Mouse (Mus musculus): Measurements from ENCODE around the gene Mdm2. TPM values are rescaled to one million over a fixed set of nuclear protein-coding genes. Genes with fewer than 3 reads are reported as not detected.
"Not testable (repeated sequence)": the region's sequence is repeated elsewhere in the genome, so short reads cannot be mapped to it uniquely, and the experiment has no call there.

Mdm2 gene
- total RNA-seq, 2 experiments from 2014 or later, result 54.9 to 56.8 TPM

DNA sequence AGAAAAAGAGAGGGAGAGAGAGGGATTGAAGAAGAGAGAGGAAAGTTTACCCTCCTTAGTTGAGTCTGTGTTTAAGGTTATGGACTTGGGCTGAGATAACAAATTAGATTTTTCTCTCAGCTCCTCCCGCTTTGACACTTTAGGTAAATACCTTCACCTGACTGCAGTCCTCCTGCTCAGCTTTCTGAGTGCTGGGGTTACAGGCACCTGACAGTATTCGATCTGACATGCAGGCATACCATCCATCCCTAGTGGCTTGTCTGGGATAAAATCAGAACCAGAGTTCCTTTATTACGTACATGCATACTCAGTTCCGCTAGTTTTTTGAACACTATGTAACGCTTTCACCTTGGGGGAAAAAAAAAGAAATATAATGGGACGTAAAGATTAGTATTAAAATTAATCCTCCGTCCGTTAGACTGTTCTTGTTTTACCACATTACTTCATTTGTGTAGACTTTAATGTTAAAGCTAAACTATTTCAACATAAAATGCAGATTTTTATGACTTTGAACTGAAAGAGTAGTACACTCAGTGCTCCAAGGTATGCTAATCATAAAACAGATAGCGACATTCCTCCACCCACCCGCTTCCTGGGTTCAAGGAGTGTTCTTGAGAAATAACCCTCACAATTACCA, 38.6 kb upstream of the Mdm2 start:
- no peak for DNase-seq

DNA sequence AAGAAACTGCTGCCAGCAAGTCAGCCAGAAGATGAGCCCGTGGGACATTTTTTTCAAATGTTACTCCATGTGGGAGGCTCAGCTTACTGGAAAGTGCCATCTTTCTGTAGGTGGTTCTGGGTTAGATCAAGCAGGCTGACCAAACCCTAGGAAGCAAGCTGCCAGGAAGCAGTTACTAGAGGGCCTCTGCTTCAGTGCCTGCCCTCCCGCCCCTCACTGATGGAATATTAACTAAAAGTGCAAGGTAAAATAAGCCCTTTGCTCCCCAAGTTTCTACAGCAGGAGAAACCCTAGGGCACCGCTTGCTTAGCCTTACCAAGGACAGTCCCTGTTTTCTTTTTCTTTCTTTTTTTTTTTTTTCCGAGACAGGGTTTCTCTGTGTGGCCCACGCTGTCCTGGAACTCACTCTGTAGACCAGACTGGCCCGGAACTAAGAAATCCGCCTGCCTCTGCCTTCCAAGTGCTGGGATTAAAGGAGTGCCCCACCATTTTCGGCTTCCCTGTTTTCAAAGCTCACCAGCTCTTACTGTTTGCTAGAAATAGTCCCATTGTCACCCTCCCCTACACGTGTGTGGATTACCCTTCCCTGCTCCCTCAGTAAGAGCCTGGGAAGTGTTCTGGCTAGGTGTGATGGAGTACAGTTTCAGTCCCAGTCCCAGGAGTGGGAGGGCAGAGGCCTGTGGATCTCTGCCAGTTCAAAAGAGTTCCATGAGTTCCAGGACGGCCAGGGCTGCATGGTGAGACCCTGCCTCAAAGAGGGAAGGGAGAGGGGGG, 37.9 kb upstream of the Mdm2 start:
- DNase-seq, result no peak

DNA sequence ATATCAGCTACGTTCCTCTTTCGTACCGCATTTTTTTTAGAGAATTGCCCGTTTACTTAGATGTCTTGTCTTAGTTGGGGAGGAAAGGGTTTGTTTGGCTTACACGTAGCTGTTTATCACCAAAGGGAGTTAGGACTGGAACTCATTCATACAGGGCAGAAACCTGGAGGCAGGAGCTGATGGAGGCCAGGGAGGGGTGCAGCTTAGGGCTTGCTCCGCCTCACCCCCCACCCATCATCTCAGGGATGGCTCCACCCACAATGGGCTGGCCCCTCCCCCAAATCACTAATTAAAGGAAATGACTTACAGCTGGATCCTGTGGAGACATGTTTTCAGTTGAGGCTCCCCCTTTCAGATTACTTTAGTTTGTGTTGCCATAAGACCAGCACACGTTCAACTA, 37.2 kb upstream of the Mdm2 start:
- no peak for DNase-seq

DNA sequence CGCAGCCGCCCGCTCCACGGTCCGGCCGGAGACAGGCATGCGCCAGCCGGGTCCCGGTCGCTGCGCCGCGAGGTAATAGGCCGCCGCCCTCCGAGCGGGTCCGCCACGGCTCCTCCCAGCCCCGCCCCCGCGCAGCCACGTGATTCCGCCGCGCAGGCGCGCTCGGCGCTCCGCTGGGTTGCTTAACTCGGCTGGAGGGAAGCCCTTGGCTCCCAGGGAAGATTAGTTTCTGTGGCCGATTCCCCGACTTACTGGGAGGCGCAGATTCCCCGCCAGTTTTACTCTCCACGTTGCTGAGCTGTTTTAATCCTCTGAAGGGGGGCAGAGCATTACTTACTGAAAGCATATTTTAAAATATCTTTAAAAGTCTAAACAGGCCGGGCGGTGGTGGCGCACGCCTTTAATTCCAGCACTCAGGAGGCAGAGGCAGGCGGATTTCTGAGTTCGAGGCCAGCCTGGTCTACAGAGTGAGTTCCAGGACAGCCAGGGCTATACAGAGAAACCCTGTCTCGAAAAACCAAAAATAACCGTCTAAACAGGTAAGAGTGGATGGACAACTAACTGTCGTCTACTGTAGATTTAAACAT, 35.8 kb upstream of the Mdm2 start, which contains the start of gene Slc35e3:
Gene Slc35e3 (minus strand): TSS at position 69 of the 587 bp plus-strand sequence.
- peak; percentile 99 for DNase-seq

DNA sequence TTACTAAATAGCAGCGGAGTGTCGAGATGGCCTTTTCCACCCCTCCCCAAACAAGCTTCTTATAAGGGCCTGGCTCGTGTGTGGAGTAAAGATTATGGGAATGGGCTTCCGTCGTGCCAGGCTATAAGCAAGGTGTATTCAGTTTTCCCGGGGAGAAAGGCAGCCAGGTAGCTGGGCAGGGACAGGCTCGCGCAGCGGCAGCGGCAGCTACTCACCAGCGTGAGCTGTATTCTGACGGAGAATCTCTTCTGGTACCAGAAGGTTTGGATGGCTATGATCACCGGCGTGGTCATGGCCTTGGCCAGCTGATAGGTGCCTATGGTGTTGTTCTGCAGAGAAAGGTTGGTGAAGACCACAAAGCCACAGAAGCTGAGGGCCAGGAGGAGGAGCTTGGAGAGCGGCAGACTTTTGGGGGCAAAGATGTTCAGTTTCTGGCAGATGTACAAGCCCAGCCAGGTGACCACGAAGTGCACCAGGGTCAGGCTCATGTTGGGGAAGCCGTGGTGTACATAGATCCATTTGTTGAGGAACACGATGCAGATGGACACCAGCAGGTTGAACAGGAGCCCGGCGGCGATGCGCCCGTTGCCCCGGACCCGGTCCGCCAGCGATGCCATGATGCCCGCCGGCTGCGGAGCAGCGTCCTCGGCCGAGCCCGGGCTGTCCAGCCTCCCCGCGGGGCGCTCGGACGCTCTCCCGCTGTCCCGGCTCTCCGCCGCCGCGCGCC, 35.2 kb upstream of the Mdm2 start:
- DNase-seq, result peak in 1 of 2 experiments; percentile 35

DNA sequence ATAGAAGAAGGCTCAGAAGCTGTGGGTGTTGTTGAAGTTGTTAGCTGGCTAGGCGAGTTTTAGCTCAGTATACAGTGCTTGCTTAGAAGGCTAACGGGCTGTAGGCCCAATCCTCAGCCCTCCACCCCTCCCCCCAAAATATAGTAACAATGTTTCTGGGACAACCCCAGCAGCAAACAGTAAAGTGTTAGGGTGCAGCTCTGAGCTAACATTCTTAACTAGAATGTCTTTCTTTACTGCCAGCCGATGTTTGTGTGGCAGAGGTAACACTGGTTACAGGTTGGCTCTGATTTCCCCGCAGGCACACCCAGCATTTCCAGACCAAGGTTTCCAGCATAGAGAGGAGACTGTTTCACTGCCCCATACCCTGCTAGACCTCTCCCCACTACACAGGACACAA, 33.4 kb upstream of the Mdm2 start:
- DNase-seq, result no peak

DNA sequence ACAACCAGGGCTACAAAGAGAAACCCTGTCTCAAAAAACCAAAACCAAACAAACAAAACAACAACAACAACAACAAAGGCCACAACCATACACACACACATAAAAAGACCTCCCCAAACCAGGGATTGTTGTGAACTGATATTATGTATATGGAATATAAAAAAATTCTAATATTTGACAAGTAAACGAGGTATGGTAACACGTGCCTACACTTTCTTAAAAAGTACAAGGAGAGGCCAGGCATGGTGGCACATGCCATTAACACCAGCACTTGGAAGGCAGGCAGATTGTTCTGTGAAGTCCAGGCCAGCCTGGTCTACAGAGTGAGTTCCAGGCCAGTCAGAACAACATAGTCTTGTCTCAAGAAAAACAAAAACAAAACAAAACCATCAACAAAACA, 32.6 kb upstream of the Mdm2 start:
- DNase-seq, result no peak

DNA sequence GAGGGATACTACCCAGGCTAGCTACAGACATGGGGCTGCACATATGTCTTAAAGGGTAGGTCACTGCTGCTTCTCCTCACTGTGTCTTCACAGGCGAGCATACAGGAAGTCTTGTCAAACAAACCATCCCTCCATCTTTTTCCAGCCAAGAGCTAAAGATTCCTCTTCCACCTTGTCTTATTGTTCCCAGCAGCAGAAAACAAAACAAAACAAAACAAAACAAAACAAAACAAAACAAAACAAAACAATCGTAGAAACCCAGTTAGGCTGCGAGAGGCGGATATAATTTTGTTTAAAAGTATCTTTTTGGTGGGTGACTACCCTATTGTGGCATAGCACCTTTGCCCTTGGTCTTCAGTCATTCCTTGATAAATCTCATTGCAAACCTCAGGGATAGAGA, 32.1 kb upstream of the Mdm2 start:
- DNase-seq, result no peak

DNA sequence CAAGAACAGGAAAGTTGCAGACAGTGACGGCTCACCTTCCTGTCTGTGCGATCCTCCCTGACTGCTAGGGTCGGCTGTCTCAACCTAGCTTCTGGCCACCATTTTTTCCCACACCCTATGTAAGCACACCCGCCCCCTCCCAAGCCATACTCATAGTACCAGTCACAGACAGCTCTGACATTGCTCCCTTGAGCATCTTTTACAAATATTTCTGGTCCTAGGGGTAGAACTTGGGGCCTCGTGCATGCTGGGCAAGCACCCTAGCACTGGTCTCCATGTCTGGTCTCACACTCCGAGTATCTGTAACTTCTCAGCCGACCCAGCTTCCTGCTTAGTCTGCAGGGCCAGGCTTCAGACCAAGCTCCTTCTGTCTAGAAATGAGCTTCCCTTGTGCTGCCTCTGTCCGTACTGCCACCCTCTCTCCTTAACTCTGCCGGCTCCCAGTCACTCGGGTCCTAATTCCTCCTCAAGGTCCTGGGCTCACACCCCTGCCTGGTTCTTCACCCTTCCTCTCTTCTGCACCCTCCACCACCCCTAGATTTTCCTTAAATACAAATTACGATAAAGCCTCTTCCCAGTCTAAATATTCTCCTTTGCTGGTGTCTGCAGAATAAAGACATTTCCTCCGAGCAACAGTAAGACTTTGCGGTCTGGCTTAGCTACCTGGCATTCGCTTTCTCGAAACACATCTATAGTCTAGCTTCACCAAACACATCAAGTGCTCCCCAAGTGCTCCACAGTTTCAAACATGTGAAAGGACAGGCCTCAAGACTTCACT, 31.3 kb upstream of the Mdm2 start:
- no peak for DNase-seq

DNA sequence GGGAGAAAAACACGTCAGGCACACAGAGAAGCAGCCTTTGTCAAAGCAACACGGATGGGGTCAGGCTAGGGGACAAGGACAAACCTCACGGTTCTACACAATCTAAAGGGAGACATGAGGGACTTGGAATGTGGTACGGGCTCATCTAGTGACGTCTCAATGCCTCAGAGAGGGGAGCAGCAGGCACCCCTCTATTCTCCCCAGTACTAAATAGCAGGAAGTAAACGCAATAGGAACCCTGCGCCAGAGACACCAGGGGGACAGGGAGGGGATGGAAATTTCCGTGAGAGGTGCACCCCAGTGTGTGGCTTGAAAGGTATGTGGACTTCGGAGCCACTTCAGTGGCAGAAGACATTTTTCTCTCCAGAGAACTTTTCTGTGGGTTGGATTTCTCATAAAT, 30.4 kb upstream of the Mdm2 start:
- DNase-seq, result no peak

DNA sequence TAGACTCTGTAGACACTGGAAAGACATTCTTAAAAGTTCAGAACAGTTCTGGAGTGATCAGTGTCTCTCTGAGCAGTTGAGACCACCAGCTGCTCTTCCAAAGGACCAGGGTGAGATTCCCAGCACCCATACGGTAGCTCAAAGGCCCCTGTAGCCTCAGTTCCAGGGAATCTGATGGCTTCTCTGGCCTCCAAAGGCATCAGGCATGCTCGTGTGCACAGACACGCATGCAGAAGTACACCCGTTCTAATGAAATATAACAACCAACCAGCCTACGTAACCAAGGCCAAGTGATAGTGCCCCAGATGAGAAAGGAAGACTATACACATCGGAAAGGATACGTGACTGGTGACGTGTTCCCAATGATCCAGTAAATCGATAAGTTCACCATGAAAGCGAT, 29.6 kb upstream of the Mdm2 start:
- no peak for DNase-seq

DNA sequence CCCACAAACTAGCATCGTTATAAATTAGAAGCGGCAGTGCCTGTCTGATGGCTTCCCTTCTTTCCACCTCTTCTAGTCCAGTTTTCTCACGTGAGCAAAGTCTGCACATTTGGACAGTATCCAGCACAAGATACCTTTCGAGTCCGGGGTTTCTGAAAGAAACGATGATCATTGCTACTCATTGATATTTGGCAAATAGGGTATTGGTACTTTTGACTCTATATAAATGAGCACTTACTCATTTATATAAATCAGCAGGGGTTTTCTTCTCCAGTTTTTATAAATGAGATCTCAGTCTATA, 29.0 kb upstream of the Mdm2 start:
- DNase-seq, result no peak

DNA sequence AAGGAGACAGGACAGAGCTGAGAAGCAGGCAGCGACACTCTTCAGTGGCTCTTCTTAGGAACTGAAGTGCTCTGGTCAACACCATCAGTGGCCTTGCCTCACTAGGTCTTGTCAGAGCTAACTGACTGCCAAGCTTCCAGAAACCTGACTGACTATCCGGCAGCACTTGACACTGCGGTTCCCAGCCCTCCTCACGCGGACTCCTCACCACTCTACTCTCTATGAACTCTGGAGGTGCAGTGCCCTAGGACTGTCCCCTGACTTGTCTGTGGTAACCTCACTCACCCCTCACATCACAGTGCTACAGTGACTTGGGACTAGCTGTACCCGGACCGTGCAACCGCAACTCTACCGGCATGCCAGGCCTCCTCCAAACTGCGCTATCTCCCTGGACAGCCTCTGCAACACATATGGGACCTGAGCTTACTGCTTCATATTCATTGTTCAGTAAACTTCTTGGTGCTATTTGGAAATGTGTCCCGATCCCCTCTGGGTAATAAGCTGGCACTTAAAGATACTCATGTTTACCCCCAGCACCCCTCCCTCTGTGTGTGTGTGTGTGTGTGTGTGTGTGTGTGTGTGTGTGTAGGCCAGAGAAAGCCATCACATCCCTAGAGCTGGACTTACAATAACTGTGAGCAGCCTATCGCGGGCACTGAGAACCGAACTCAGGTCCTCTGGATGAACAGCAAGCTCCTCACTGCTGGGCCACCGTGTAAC, 28.5 kb upstream of the Mdm2 start:
- no peak for DNase-seq

DNA sequence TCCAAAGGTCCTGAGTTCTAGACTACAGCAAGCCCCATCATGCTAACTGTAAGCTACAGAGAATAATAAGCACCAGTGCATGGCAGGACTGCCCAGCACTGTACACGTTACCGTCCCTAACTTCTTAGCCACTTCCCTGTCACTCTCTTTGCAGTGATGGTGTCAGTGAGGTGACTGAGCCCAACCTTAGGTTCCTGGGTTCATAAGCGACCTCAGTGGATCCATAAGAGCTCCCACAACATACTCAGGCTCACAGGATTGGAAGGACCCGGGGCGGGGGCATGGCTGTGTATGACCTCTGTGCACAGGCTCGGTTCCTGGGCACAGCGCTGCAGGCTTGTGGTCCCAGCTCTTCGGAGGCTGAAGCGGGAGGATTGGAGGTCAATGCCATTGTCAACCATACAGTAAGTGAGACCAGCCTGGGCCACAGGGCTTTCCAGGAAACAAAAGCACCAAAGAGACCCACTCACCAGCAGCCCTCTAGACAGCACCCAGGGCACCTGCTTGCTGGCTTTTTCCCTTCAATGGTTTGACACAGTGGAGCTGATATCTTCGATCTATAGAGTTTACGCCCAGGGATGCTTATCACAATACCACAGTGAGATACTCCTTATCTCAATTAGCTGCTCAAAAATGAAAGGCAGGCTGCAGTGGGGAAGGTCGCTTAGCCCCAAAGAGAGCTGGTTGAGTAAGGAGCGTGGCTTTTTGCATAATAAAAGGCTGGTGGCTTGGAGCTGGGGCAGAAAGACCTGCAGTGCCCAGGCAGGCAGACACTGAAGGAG, 27.8 kb upstream of the Mdm2 start:
- DNase-seq, result no peak

DNA sequence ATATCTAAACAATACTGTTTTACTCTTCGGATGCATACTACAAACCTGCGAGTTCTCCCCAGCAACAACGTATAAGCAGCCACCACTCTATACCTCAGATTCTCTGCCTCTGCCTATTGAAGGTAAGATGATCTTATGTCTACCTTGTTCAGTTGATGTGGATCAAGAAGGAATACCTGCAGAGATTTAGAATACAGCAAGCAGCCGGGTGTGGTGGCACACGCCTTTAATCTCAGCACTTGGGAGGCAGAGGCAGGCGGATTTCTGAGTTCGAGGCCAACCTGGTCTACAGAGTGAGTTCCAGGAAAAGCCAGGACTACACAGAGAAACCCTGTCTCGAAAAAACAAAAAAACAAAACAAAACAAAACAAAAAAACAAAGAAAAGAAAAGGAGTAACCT, 26.9 kb upstream of the Mdm2 start:
- not testable (repeated sequence) for DNase-seq

DNA sequence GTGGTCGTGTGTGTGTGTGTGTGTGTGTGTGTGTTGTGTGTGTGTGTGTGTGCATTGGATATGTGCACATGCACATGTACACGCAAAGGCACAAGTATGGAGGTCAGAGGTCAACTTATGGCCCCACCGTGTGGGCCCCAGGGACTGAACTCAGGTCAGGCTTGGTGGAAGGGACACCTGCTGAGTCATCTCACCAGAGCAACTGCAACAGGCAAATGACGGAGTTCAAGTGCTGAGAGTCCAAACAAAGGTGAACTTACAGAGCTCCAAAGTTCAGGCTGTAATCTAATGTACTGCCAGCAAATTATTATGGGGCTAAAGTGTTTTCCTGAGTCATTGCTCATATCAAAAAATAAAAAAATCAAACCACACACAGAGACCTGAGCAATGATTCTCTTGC, 26.5 kb upstream of the Mdm2 start:
- no peak for DNase-seq

DNA sequence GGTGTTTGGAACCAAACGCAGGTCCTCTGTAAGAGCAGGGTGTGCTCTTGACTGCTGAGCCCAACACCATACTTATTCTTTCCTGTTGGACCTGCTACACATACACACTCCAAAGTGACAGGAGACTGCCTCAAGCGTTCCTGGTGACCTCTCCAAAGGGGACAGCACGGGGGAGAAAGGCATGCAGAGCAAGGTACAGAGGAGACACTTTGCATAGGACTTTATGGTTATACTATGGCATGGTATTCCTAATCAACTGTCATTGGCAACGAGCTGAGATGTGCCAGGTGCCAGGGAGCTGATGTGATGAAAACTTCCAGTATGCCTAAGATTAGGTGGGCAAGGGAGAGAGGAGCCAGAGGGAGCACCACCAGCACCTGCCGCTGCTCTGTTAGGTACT, 26.0 kb upstream of the Mdm2 start:
- no peak for DNase-seq

DNA sequence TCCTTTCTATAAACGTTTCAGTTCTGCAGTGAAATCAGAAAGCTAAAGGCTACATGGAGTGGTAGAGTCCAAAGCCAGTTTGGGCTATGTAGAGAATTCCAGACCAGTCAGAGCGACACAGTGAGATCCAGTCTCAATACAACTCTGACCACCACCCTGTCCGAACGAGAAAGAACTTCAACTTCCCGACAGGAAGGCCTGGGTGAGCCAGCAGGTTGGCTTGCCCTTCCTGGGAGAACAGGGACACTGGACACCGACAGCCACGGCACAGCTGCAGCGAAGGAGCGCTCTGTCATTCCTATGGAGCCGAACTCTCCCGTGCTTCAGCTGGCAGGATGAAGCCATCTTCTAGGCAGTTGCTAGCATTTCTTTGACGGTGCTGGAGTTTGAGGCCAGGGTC, 24.8 kb upstream of the Mdm2 start:
- not testable (repeated sequence) for DNase-seq

DNA sequence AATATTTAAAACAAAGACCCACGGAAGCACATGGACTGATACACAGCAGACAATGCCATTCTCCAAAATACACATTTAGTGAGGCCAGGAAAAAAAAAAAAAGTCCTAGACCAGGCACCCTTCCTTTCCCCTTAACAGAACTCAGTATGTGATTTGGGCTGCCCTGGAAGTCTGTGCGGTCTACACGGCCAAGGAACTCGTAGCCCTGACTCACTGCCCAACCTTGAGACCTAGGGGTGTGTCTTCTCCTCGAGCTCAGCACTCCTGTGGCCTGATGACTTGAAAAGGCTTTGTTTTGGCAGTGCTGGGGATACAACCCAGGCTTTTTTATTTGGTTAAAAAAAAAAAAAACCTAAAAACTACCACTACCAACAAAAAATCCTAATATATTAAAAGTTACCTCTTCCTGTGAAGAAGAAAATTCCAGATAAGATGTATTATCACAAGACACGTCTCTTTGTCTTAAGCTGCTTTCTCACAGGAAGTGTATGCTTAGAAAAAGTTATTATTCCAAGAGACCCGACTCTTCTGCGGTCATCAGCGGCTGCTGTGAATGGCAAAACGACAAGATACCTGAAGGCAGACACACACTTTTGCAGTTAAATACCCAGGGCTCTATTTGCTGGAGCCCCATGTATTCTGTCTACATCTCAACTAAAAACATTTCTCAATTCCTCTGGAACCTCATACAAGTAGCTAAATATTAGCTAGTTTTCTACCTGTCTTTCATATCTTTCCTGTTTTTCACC, 23.7 kb upstream of the Mdm2 start:
- DNase-seq, result peak; percentile 69 to 78

DNA sequence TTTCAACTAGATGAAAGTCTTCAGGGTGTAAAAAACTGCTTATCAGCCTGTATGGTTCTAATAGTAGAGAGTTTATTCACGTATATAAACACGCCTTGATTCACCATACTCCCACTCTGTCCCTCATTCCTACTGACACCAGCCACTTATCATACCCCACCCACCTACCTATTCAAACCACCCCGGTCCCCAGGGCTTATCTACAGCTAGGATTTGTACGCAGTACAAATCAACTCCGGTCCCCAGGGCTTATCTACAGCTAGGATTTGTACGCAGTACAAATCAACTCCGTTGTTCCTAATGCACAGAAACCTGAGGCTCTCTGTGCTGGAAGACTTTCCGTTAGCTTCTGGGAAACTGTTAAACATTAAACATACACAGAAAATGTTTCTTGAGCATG, 23.1 kb upstream of the Mdm2 start:
- DNase-seq, result not testable (repeated sequence)
